Mouse (Mus musculus): ENCODE results near the gene Zfp683. TPM values are rescaled to one million over a fixed set of nuclear protein-coding genes. Genes with fewer than 3 reads are reported as not detected.

The Zfp683 gene
- total RNA-seq, 2 experiments from 2014 or later = not detected

- intact Hi-C loops (cut with DNase I) = no loop called here
- DNase-seq (ENCODE audit: extremely low spot score in 1 of 2, low spot score in 2 of 2) = no peak
Observed at GRCm38 (mm10) chr4:134043041-134043440, 10.6 kb upstream of the Zfp683 start.

- intact Hi-C loops (cut with DNase I) = no loop called here
- DNase-seq (ENCODE audit: extremely low spot score in 1 of 2, low spot score in 2 of 2) = no peak
Observed at GRCm38 (mm10) chr4:134047648-134048047, 6.0 kb upstream of the Zfp683 start.

- intact Hi-C loops (cut with DNase I) = no loop called here
- no peak for DNase-seq (ENCODE audit: extremely low spot score in 1 of 2, low spot score in 2 of 2)
Observed at GRCm38 (mm10) chr4:134051912-134052311, 1.7 kb upstream of the Zfp683 start.

- DNase-seq (ENCODE audit: extremely low spot score in 1 of 2, low spot score in 2 of 2) = peak; percentile 13 to 69
- intact Hi-C loops (cut with DNase I) = no loop called here
Observed at GRCm38 (mm10) chr4:134052560-134052959, 1.1 kb upstream of the Zfp683 start.

- intact Hi-C loops (cut with DNase I) = no loop called here
Observed at GRCm38 (mm10) chr4:134058166-134058715, 4.6 kb downstream of the Zfp683 start.

GRCm38 (mm10) chr4:134058908-134059307 is 5.3 kb downstream of the Zfp683 start:
- intact Hi-C loops (cut with DNase I) = no loop called here
- DNase-seq (ENCODE audit: extremely low spot score in 1 of 2, low spot score in 2 of 2) = no peak

More at GRCm38 (mm10) chr4:134058166-134058715, 4.6 kb downstream of the Zfp683 start:
- DNase-seq (ENCODE audit: extremely low spot score in 1 of 2, low spot score in 2 of 2) = no peak

GRCm38 (mm10) chr4:134060135-134060865 is 6.7 kb downstream of the Zfp683 start, which contains the start of gene Crybg2:
Gene Crybg2, plus strand, starts transcription at chr4:134060815.
- intact Hi-C loops (cut with DNase I) = no loop called here
- DNase-seq (ENCODE audit: extremely low spot score in 1 of 2, low spot score in 2 of 2) = no peak

GRCm38 (mm10) chr4:134061166-134061830 is 7.7 kb downstream of the Zfp683 start:
- intact Hi-C loops (cut with DNase I) = no loop called here
- no peak for DNase-seq (ENCODE audit: extremely low spot score in 1 of 2, low spot score in 2 of 2)

GRCm38 (mm10) chr4:134061944-134062446 is 8.4 kb downstream of the Zfp683 start:
- intact Hi-C loops (cut with DNase I) = no loop called here
- no peak for DNase-seq (ENCODE audit: extremely low spot score in 1 of 2, low spot score in 2 of 2)

- no peak for DNase-seq (ENCODE audit: extremely low spot score in 1 of 2, low spot score in 2 of 2)
- intact Hi-C loops (cut with DNase I) = no loop called here
Observed at GRCm38 (mm10) chr4:134062561-134062960, 8.9 kb downstream of the Zfp683 start.

- no peak for DNase-seq (ENCODE audit: extremely low spot score in 1 of 2, low spot score in 2 of 2)
- intact Hi-C loops (cut with DNase I) = no loop called here
Observed at GRCm38 (mm10) chr4:134065431-134066004, 11.9 kb downstream of the Zfp683 start.

GRCm38 (mm10) chr4:134067383-134067782 is 13.7 kb downstream of the Zfp683 start:
- DNase-seq (ENCODE audit: extremely low spot score in 1 of 2, low spot score in 2 of 2) = no peak
- intact Hi-C loops (cut with DNase I) = no loop called here

GRCm38 (mm10) chr4:134067833-134068544 is 14.4 kb downstream of the Zfp683 start:
- intact Hi-C loops (cut with DNase I) = no loop called here

GRCm38 (mm10) chr4:134068793-134069580 is 15.3 kb downstream of the Zfp683 start:
- DNase-seq (ENCODE audit: extremely low spot score in 1 of 2, low spot score in 2 of 2) = no peak
- intact Hi-C loops (cut with DNase I) = no loop called here

More at GRCm38 (mm10) chr4:134067833-134068544, 14.4 kb downstream of the Zfp683 start:
- DNase-seq (ENCODE audit: extremely low spot score in 1 of 2, low spot score in 2 of 2) = no peak

GRCm38 (mm10) chr4:134078694-134079093 is 25.1 kb downstream of the Zfp683 start:
- intact Hi-C loops (cut with DNase I) = loop anchor here (5.0 kb wide), 1 partner anchor 41 kb away; no protein-coding TSS in a partner anchor

GRCm38 (mm10) chr4:134080674-134081073 is 27.0 kb downstream of the Zfp683 start:
- intact Hi-C loops (cut with DNase I) = no loop called here
- no peak for DNase-seq (ENCODE audit: extremely low spot score in 1 of 2, low spot score in 2 of 2)

More at GRCm38 (mm10) chr4:134078694-134079093, 25.1 kb downstream of the Zfp683 start:
- DNase-seq (ENCODE audit: extremely low spot score in 1 of 2, low spot score in 2 of 2) = peak in 1 of 2 experiments; percentile 71

- intact Hi-C loops (cut with DNase I) = no loop called here
- peak; percentile 31 to 65 for DNase-seq (ENCODE audit: extremely low spot score in 1 of 2, low spot score in 2 of 2)
Observed at GRCm38 (mm10) chr4:134081730-134082386, 28.2 kb downstream of the Zfp683 start.
